Mouse (Mus musculus) granulocyte monocyte progenitor cell, adult 5-6 weeks (primary cell): Measurements from ENCODE around the gene Fyb2. TPM values are rescaled to one million over a fixed set of nuclear protein-coding genes. Genes with fewer than 3 reads are reported as not detected.

Source experiments
- ATAC-seq: replicated peaks from 2 replicates; pipeline ENCODE4 v1.8.0; 2016; ENCODE audit warnings: mild to moderate bottlenecking, moderate TSS enrichment, inconsistent platforms; ENCODE audit not compliant: poor library complexity, severe bottlenecking
- total RNA-seq, 2 experiments: library from RNA; stranded (forward) in 1 of 2; stranded (reverse) in 1 of 2; fragments of 200-712, 200-1000 nt in 1 of 2; fragments of >200 nt in 1 of 2; fragmentation: Nextera tagmentation in 1 of 2; gene quantifications; 2 replicates each; pipeline ENCODE4 v1.2.3; 2014 to 2017

Fyb2 gene
- total RNA-seq (2014; fragmentation: Nextera tagmentation) (0.21 TPM in 1 of 2 replicates, not detected in the other), total RNA-seq (2017) (not detected in 2 replicates)

DNA sequence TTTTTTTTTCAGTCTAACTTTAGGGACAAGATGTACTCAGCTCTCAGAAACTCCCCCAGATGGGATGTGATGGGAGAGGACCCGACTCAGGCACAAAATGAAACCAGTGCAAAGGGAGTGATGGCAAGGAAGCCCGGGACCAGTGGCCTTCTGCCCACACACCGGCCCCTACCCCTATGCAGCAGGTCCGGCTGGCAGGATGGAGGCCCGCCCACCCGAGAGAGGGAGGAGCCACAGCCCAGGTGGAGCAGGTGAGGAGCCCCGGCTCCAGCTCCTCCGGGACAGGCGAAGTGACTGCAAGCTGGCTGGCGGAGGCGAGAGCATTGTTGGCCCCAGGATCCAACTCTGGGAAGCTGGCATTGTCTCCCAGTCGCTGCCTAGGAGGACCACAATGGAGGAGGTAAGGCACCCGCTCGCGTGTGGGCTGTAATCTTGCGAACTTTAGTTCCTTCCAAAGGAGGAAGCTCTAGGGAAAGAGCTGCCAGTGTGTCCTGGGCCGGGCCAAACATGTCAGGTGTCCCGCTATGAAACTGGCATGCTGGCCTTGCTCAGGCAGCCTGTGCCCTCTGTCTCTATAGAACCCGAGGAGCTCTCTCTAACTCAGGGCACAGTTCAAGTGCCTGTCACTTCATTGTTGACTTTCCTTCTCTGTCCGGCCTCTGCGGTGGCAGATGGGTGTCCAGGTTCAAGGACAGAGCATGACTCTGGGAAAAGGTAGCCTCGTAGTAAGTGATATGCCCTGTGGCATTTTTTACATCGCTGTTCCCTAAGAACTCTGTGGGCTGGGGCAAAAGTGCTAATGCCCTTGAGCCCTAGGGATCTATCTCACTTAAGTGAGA, at the start of gene Fyb2:
TSS of gene Fyb2 (plus strand) at position 166 of the 839 bp plus-strand sequence.
- ATAC-seq: 0 out of 2 replicates have a peak, but pooled peaks have one; percentile 21

- peak; percentile 74 for ATAC-seq
These were observed 48.9 kb upstream of the Fyb2 start for GRCm38 (mm10) chr4:104864397-104864796.

GRCm38 (mm10) chr4:104869581-104869980, 43.7 kb upstream of the Fyb2 start:
- no peak for ATAC-seq

DNA sequence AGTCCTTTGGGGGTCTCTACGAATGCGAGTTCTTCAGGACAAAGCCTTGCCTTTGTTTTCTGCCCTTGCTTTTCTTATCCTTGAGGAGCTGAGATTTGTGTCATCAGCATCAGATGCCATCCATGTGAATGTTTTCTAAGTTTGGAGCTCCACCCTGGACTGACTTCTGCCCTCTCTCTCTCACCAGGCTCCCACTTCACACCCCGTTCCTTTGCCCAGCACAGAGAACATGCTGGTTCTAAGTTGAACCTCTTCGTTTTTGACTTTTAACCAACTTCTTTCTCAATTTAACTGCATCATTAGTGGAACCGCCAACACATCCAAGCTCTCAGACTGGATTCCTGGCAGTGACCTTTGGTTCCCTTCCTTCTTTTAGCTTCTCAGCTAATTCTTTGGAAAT, 43.1 kb upstream of the Fyb2 start:
- no peak for ATAC-seq

- ATAC-seq: no peak
These were observed 37.4 kb upstream of the Fyb2 start for GRCm38 (mm10) chr4:104875832-104876231.

GRCm38 (mm10) chr4:104876323-104876722, 36.9 kb upstream of the Fyb2 start, which contains the start of gene C8a:
Gene C8a (minus strand): TSS chr4:104876398.
- no peak for ATAC-seq

DNA sequence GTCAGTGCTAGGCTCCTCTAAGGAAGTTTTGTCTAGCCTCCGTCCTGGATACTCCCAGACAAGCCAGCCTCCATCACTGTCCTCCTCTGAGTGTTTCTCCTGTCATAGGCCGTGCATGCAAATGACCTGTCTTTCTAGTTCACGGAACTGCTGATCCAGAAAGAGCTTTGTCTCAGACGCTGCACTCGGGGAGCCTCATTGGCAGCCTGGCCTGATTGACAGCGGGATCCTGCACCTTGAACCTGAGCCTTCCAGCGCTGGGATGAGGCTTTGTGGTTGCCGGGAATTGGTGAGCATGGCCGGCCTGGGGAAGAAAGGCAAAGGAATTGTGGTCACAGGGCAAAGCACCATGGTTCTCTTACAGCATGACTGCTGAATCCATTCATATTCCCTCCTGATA, 25.8 kb upstream of the Fyb2 start:
- ATAC-seq: no peak

- no peak for ATAC-seq
These were observed 24.6 kb upstream of the Fyb2 start for GRCm38 (mm10) chr4:104888499-104889262.

- ATAC-seq: no peak
These were observed 21.5 kb upstream of the Fyb2 start for GRCm38 (mm10) chr4:104891708-104892107.

DNA sequence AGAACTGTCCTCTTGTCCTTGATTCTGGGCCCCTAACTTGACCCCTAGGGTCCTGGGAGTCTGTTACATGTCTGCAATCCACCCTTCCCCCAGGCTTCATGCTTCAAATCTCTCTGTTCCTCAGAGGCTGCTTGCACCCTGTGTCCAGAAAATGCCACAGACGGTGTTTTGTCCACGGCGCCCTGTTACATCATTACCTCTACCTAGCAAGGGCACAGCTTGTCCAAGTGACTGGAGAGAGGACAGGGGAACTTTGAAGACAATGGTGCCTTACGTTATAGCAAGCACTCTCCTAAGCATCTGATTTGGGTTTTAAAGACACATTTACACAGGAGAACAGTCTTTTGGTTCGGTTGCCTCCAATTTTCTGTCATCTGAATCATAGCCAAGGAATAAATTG, 19.7 kb upstream of the Fyb2 start:
- ATAC-seq: no peak

- ATAC-seq: peak; percentile 77
These were observed 19.1 kb upstream of the Fyb2 start for GRCm38 (mm10) chr4:104894004-104894734.

GRCm38 (mm10) chr4:104902836-104903235, 10.4 kb upstream of the Fyb2 start:
- ATAC-seq: no peak

DNA sequence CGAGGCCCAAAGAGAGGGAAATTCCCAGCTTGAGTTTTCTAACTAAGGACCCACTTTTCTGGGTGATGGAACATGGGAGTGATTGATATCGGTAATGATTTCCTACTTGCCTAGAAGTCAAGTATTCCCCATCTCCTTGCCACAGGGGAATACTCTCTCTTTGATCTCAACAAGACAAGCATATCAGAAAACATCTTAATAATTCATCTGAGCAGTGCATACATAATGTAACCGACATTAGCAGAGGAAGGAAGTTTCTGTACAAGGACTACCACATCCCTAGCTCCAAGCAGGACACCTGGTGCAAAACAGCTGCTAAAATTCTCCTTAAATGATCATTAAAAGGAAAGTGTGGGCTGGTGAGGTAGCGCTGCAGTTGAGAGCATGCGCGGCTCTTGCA, 8.2 kb upstream of the Fyb2 start:
- ATAC-seq: no peak

- ATAC-seq: peak; percentile 96
These were observed 1.6 kb upstream of the Fyb2 start for GRCm38 (mm10) chr4:104911685-104912084.

GRCm38 (mm10) chr4:104914711-104915247, 1.5 kb downstream of the Fyb2 start:
- no peak for ATAC-seq

DNA sequence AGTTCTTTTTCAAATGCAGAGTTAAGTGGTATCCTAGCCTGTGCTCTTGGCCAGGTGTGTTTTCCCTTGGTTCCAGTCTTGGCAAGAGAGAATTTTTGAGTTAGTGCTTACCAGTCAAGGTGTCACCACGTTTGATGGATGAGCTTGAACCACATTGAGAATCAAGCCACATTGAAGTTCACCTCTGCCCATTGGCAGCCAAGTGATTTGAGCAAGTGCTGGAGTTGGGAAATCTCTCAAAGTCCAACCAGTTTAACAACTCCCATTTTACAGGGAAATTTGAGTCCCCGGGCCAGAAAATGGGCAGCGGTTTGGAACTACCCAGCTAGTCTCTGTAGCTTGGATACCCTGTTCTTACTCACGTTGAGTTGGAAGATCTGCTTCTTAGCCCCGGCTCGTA, 4.8 kb downstream of the Fyb2 start:
- ATAC-seq: no peak

DNA sequence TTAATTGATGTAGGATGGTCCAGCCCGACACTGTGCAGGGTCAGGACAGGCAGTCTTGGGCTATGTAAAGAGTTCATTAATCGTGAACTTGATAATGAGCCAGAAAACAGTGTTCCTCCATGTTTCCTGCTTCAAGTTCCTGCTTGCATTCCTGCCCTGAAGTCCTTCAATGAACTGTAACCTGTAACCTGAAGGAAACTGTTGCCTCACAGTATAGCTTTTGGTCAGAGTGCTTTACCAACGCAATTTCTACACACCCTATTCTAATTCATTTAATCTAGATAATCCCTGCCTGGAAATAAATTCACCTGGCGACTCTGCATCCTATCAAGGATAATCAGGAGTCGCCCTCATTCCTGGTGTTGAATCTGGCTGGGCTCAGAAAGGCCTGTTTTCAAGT, 12.1 kb downstream of the Fyb2 start:
- no peak for ATAC-seq

GRCm38 (mm10) chr4:104929165-104929564, 15.9 kb downstream of the Fyb2 start:
- ATAC-seq: peak; percentile 65

DNA sequence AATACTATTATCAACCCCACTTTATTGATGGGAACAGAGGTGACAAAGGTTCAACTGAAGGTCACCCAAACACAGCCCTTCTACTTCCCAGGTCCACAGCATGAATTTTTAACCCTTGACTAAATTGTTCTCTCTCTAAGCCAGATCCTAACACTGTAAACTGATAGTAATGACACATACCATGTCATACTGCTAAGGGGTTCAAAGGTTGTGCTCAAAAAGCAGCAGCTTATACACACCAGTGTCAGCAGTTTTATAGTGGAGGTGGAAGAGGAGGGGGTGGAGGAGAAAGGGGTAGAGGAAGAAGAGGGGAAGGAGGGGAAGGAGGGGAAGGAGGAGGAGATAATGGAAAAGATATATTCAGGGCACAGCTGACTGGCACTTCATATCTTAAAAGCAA, 20.4 kb downstream of the Fyb2 start:
- no peak for ATAC-seq

- no peak for ATAC-seq
These were observed 21.7 kb downstream of the Fyb2 start for GRCm38 (mm10) chr4:104934997-104935396.
